Mouse (Mus musculus): ENCODE measurements around the gene Coro1a. TPM values are rescaled to one million over a fixed set of nuclear protein-coding genes. Genes with fewer than 3 reads are reported as not detected.

Gene Coro1a
- polyA plus RNA-seq, 1 experiment from 2014 or later: 97.2 TPM

DNA sequence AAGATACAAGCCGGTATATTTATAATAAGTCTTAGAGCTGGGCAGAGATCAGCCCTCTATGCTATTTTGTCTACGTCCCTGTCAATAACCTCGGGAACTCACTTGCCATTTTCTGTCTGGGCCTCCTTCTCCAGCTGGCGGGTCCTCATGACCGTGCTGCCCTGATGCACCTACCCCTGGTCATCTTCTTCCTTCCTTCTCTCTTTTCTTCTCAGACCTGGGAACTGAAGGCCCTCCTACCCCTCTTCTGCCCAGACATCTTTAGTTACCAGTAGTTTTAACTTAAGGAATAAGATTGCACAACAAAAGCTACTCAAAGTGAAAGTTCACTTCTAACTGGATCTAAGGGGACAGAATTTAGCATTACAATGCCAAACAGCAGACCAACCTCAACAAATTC is 27.9 kb downstream of the Coro1a start:
- Histone ChIP-seq H3K9me3 (replicated peaks; ENCODE audit: control insufficient read depth, low read length) (no peaks in the 10 kb centered on the region), H3K36me3 (ENCODE audit: control insufficient read depth, insufficient read depth, low read length) (0 out of 2 replicates have a peak, but pooled peaks cover 4% of the 10 kb centered on the region), H3K9ac (ENCODE audit: low read length) (no peak overlapping the region), H3K4me1 (ENCODE audit: control insufficient read depth, insufficient read depth, low read length) (no peaks in the 10 kb centered on the region), H3K4me2 (ENCODE audit: low read length) (no peak overlapping the region), H3K27me3 (replicated peaks; ENCODE audit: control insufficient read depth, insufficient read depth, low read length) (no peaks in the 10 kb centered on the region), H3K4me3 (ENCODE audit: low read depth, low read length) (no peak overlapping the region), H3K27ac (ENCODE audit: low read depth, low read length) (no peak overlapping the region)
- DNase-seq (ENCODE audit: low spot score): no peak
- no peak for ATAC-seq
- 91% methylated on average over 5 of the region's 5 CpGs for WGBS

DNA sequence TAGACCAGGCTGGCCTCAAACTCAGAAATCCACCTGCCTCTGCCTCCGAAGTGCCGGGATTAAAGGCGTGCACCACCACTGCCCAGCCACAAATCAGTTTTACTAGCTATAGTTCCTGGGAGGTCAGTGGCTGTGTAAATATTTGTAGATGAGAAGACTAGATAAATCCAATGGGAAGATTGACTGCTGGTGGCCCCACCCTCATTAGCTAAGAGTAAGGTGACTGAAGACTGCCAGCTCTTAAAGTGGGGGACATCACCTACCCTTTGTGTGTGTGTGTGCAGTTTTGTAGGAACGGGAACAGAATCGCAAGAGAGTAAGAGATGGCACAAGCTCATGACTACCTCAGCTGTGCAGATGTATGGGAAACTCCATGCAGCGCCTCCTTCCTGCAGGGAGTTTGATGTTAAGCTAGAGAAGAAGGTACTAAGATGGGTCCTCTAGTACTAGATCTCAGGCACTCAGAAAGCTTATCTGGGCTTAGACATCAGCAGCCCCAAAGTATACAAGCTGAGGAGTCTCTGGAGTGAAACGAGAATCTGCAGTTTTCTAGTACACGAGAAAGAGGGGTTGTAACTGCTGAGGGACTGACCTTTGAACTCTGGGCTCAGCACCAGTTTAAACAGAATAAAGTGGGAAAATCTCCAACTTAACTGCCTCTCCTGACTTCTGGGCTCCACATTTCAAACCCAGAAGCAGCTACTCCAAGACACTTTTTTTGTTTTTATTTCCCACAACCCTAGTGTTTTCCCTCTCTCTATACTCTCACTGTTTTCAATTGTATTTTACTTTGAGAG is 28.8 kb downstream of the Coro1a start:
- Histone ChIP-seq H3K4me2 (ENCODE audit: low read length) (no peak overlapping the region), H3K36me3 (ENCODE audit: control insufficient read depth, insufficient read depth, low read length) (0 out of 2 replicates have a peak, but pooled peaks cover 7% of the 10 kb centered on the region), H3K27me3 (replicated peaks; ENCODE audit: control insufficient read depth, insufficient read depth, low read length) (no peaks in the 10 kb centered on the region), H3K4me1 (ENCODE audit: control insufficient read depth, insufficient read depth, low read length) (no peaks in the 10 kb centered on the region), H3K27ac (ENCODE audit: low read depth, low read length) (no peak overlapping the region), H3K4me3 (ENCODE audit: low read depth, low read length) (no peak overlapping the region), H3K9me3 (replicated peaks; ENCODE audit: control insufficient read depth, low read length) (no peaks in the 10 kb centered on the region), H3K9ac (ENCODE audit: low read length) (no peak overlapping the region)
- WGBS: 86% methylated on average over 8 of the region's 8 CpGs
- ATAC-seq: no peak
- no peak for DNase-seq (ENCODE audit: low spot score)

DNA sequence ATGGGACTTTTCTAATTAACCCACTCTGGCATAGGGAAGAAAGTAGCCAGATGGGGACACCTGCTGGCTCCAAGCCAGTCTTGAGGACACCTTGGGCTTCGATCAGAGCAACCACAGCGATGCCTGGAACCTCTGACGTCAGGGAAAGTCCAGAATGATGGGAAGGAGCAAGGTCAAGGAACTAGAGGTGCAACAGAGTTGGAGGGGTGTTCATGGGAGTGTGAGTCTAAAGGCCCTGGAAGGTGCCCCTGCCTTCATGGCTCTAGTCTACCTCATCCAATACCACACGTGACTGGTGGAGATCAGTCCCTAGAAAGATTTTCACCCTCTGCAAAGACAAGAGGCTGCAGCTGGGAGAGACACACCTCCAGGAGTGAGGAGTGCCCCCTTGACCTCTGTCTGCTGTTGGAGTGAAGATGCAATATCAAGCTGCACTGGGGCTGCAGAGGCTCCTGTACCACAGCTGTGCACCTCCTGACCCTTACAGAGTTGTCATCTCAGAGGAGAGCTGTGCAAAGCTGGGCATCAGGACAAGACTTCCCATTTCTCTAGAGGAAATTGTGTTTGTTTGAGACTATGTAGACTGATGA is 30.9 kb downstream of the Coro1a start:
- Histone ChIP-seq H3K9ac (ENCODE audit: low read length) (no peak overlapping the region), H3K4me1 (ENCODE audit: control insufficient read depth, insufficient read depth, low read length) (no peaks in the 10 kb centered on the region), H3K27me3 (replicated peaks; ENCODE audit: control insufficient read depth, insufficient read depth, low read length) (no peaks in the 10 kb centered on the region), H3K36me3 (ENCODE audit: control insufficient read depth, insufficient read depth, low read length) (peaks cover 23% of the 10 kb centered on the region), H3K4me2 (ENCODE audit: low read length) (no peak overlapping the region), H3K27ac (ENCODE audit: low read depth, low read length) (no peak overlapping the region), H3K4me3 (ENCODE audit: low read depth, low read length) (no peak overlapping the region), H3K9me3 (replicated peaks; ENCODE audit: control insufficient read depth, low read length) (no peaks in the 10 kb centered on the region)
- ATAC-seq: no peak
- WGBS: 83% methylated on average over 4 of the region's 4 CpGs
- DNase-seq (ENCODE audit: low spot score): no peak

DNA sequence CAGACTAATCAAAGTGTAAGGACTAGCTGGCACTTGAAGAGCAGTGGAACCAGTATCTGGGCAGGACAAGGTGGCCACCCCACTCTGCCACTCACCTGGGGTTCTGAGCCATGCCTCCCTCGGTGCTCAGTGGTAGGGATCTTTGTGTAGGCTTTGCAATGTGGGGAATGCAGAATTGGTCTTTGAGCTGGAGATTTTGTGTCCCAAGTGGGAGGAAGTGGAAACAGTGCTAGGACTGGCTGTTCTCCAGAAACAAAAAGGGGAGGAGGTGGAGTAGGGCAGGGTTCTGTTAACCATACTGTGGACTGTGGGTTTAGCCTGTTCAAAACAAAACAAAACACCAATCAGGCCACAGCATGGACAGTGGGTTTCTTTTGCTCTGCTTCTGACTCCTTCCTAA is 31.4 kb downstream of the Coro1a start, which contains the start of gene Sult1a1:
Gene Sult1a1 (minus strand): TSS at position 226 of the 400 bp plus-strand sequence.
- DNase-seq (ENCODE audit: low spot score): no peak
- ATAC-seq: no peak
- 85% methylated on average over 1 of the region's 1 CpGs for WGBS
- Histone ChIP-seq H3K27me3 (replicated peaks; ENCODE audit: control insufficient read depth, insufficient read depth, low read length) (no peaks in the 10 kb centered on the region), H3K9ac (ENCODE audit: low read length) (no peak within 1 kb of the TSS), H3K36me3 (ENCODE audit: control insufficient read depth, insufficient read depth, low read length) (peaks cover 28% of the 10 kb centered on the region), H3K27ac (ENCODE audit: low read depth, low read length) (no peak within 1 kb of the TSS), H3K4me1 (ENCODE audit: control insufficient read depth, insufficient read depth, low read length) (no peaks in the 10 kb centered on the region), H3K4me3 (ENCODE audit: low read depth, low read length) (no peak within 1 kb of the TSS), H3K9me3 (replicated peaks; ENCODE audit: control insufficient read depth, low read length) (no peaks in the 10 kb centered on the region), H3K4me2 (ENCODE audit: low read length) (no peak within 1 kb of the TSS)

DNA sequence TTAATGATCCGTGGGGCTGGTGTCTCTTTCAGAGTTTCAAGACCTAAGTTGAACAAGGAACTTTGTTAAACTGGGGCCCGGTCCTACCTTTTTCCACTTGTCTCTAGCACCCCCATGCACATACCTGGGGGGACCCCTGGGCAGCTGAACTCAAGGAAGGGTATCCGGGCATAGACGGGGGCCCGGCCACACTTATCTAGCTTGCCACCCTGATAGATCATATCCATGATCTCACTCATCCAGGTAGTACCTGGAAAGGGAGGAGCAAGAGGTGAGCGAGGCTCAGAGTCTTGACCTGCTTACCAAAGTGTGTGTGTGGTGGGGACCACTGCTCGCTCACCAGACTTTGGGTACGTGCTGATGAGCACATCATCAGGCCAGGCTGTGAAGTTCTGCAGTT is 32.5 kb downstream of the Coro1a start:
- WGBS: 97% methylated on average over 8 of the region's 8 CpGs
- H3K4me1 ChIP-seq (ENCODE audit: control insufficient read depth, insufficient read depth, low read length): no peaks in the 10 kb centered on the region
- no peak overlapping the region for H3K9ac ChIP-seq (ENCODE audit: low read length)
- H3K9me3 ChIP-seq (replicated peaks; ENCODE audit: control insufficient read depth, low read length): no peaks in the 10 kb centered on the region
- H3K4me2 ChIP-seq (ENCODE audit: low read length): no peak overlapping the region
- H3K36me3 ChIP-seq (ENCODE audit: control insufficient read depth, insufficient read depth, low read length): peaks cover 32% of the 10 kb centered on the region
- ATAC-seq (no peak), DNase-seq (ENCODE audit: low spot score) (no peak)
- no peaks in the 10 kb centered on the region for H3K27me3 ChIP-seq (replicated peaks; ENCODE audit: control insufficient read depth, insufficient read depth, low read length)
- H3K27ac ChIP-seq (ENCODE audit: low read depth, low read length): no peak overlapping the region
- H3K4me3 ChIP-seq (ENCODE audit: low read depth, low read length): no peak overlapping the region

DNA sequence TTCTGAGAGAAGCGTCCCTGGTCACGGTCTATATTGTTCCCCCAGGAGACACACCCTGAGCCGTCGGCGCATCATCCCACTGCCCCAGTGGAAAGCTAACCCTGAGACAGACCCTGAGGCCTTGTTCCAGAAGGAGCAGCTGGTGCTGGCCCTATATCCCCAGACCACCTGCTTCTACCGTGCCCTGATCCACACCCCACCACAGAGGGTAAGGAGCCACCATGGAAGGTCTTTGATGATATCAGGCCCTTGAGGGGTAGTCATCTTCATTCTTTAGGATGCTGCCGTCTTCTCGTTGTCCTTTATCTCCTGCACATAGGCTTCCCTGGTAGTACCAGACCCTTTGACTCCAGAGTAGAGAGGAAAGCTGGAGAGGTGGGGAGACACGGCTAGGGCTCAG is 35.5 kb downstream of the Coro1a start:
- Histone ChIP-seq H3K4me1 (ENCODE audit: control insufficient read depth, insufficient read depth, low read length) (no peaks in the 10 kb centered on the region), H3K9ac (ENCODE audit: low read length) (no peak overlapping the region), H3K27ac (ENCODE audit: low read depth, low read length) (no peak overlapping the region), H3K4me3 (ENCODE audit: low read depth, low read length) (no peak overlapping the region), H3K27me3 (replicated peaks; ENCODE audit: control insufficient read depth, insufficient read depth, low read length) (no peaks in the 10 kb centered on the region), H3K4me2 (ENCODE audit: low read length) (no peak overlapping the region), H3K9me3 (replicated peaks; ENCODE audit: control insufficient read depth, low read length) (no peaks in the 10 kb centered on the region), H3K36me3 (ENCODE audit: control insufficient read depth, insufficient read depth, low read length) (peaks cover 32% of the 10 kb centered on the region)
- DNase-seq (ENCODE audit: low spot score) (no peak), ATAC-seq (no peak)
- 94% methylated on average over 9 of the region's 9 CpGs for WGBS

DNA sequence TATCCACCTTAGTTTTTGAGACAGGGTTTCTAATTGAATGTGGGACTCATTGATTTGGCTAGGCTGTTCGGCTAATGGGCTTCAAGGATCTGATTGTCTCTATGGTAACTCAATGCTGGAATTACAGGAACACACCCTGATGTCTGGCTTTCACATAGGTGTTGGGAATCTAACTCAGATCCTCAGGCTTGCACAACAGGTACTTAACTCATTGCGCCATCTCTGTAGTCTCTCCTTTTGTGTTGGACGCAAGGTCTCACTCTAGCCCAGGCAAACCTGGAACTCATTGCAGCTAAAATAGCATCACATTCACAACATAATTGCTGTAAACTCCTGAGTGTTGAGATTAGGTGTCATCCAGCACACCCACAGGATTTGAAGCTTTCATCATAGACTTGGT is 37.4 kb downstream of the Coro1a start:
- no peak overlapping the region for H3K4me3 ChIP-seq (ENCODE audit: low read depth, low read length)
- H3K4me1 ChIP-seq (ENCODE audit: control insufficient read depth, insufficient read depth, low read length): no peaks in the 10 kb centered on the region
- H3K36me3 ChIP-seq (ENCODE audit: control insufficient read depth, insufficient read depth, low read length): peaks cover 47% of the 10 kb centered on the region
- no peak for DNase-seq (ENCODE audit: low spot score)
- no peak overlapping the region for H3K9ac ChIP-seq (ENCODE audit: low read length)
- H3K9me3 ChIP-seq (replicated peaks; ENCODE audit: control insufficient read depth, low read length): no peaks in the 10 kb centered on the region
- no peak for ATAC-seq
- 93% methylated on average over 3 of the region's 3 CpGs for whole genome bisulfite sequencing
- no peaks in the 10 kb centered on the region for H3K27me3 ChIP-seq (replicated peaks; ENCODE audit: control insufficient read depth, insufficient read depth, low read length)
- H3K27ac ChIP-seq (ENCODE audit: low read depth, low read length): no peak overlapping the region
- H3K4me2 ChIP-seq (ENCODE audit: low read length): no peak overlapping the region

DNA sequence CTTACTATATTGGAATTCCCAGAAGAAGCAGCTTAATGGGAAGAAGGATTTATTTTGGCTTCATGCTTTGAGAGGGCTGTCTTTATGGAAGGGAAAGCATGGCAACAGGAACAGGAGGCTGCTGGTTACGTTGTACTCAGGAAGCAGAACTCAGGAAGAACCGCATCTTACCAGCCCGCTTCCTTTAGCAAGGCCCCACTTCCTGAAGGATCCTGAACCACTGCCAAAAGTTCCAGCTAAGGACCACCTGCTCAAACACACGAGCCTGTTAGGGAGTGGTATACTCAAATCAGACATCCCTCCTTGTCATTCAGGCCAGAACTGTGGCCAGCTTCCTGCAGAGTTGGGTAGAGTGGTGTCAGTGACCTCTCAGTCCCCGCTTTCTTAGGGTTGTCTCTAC is 39.1 kb downstream of the Coro1a start:
- H3K4me3 ChIP-seq (ENCODE audit: low read depth, low read length): no peak overlapping the region
- no peak overlapping the region for H3K27ac ChIP-seq (ENCODE audit: low read depth, low read length)
- no peaks in the 10 kb centered on the region for H3K4me1 ChIP-seq (ENCODE audit: control insufficient read depth, insufficient read depth, low read length)
- peak; percentile 17 for DNase-seq (ENCODE audit: low spot score)
- H3K9me3 ChIP-seq (replicated peaks; ENCODE audit: control insufficient read depth, low read length): no peaks in the 10 kb centered on the region
- WGBS: 86% methylated on average over 5 of the region's 5 CpGs
- H3K9ac ChIP-seq (ENCODE audit: low read length): no peak overlapping the region
- H3K4me2 ChIP-seq (ENCODE audit: low read length): no peak overlapping the region
- H3K36me3 ChIP-seq (ENCODE audit: control insufficient read depth, insufficient read depth, low read length): peaks cover 54% of the 10 kb centered on the region
- ATAC-seq: no peak
- no peaks in the 10 kb centered on the region for H3K27me3 ChIP-seq (replicated peaks; ENCODE audit: control insufficient read depth, insufficient read depth, low read length)

DNA sequence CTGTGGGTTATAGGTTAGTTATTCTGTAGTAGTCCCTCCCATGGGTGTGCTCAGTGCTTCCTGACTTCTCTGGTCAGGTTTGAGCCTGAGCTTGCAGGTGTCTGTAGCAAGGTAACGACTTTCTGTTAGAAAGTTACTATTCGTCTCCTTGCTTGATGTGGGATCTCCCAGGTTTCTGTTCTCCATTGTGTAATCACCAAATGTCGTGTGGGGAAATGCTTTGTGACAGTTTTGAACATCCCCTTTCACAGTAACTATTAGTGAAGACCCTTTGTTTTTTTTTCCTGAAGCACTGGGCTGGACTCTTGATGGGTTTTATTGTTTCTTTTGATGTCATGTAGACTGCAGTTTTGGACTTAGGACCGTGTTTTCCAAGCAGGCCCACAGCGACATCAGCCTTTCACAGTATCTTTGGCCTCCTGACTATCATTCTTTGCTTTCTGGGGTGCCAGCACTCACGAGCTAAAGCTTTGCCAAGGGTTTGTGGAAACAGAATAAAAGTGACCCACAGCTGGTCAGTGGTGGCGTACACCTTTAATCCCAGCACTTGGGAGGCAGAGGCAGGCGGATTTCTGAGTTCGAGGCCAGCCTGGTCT is 40.0 kb downstream of the Coro1a start:
- Histone ChIP-seq H3K4me1 (ENCODE audit: control insufficient read depth, insufficient read depth, low read length) (no peaks in the 10 kb centered on the region), H3K36me3 (ENCODE audit: control insufficient read depth, insufficient read depth, low read length) (peaks cover 53% of the 10 kb centered on the region), H3K27me3 (replicated peaks; ENCODE audit: control insufficient read depth, insufficient read depth, low read length) (no peaks in the 10 kb centered on the region), H3K9me3 (replicated peaks; ENCODE audit: control insufficient read depth, low read length) (no peaks in the 10 kb centered on the region), H3K4me2 (ENCODE audit: low read length) (no peak overlapping the region), H3K4me3 (ENCODE audit: low read depth, low read length) (no peak overlapping the region), H3K27ac (ENCODE audit: low read depth, low read length) (no peak overlapping the region), H3K9ac (ENCODE audit: low read length) (no peak overlapping the region)
- DNase-seq (ENCODE audit: low spot score) (no peak), ATAC-seq (no peak)
- 88% methylated on average over 9 of the region's 9 CpGs for WGBS

Measured in forebrain, embryonic 14.5 days (tissue).